Mouse (Mus musculus) regulatory T cell (primary cell): ENCODE results near the gene Strada.

ENCODE experiments used
- in situ Hi-C: fragments of 300-600 bp; cut with MboI, MseI; formaldehyde crosslinking; loops from one replicate; pipeline ENCODE4 v1.15.1; 2025; ENCODE audit warnings: high pct_unique_total_duplicates

The Strada gene

GRCm38 (mm10) chr11:106191716-106192115 is 10.3 kb downstream of the Strada start:
- in situ Hi-C loops, result no loop called here

GRCm38 (mm10) chr11:106187326-106187725 is 14.6 kb downstream of the Strada start:
- in situ Hi-C loops, result loop anchor here (10.0 kb wide), 1 partner anchor 1823 kb away; no protein-coding TSS in a partner anchor

- in situ Hi-C loops, result loop anchor here (10.0 kb wide), 1 partner anchor 1816 kb away; no protein-coding TSS in a partner anchor
Observed at GRCm38 (mm10) chr11:106180449-106180801, 21.5 kb downstream of the Strada start.

- in situ Hi-C loops, result loop anchor here (10.0 kb wide), 2 partner anchors 255 to 1815 kb away; no protein-coding TSS in a partner anchor
Observed at GRCm38 (mm10) chr11:106179711-106180448, 22.1 kb downstream of the Strada start.

- in situ Hi-C loops, result loop anchor here (10.0 kb wide), 1 partner anchor 253 kb away; no protein-coding TSS in a partner anchor
Observed at GRCm38 (mm10) chr11:106178036-106178782, 23.8 kb downstream of the Strada start.

- in situ Hi-C loops, result loop anchor here (10.0 kb wide), 1 partner anchor 252 kb away; no protein-coding TSS in a partner anchor
Observed at GRCm38 (mm10) chr11:106176372-106176771, 25.6 kb downstream of the Strada start.

GRCm38 (mm10) chr11:106175081-106175480 is 26.9 kb downstream of the Strada start:
- in situ Hi-C loops, result loop anchor here (10.0 kb wide), 1 partner anchor 250 kb away; no protein-coding TSS in a partner anchor

- in situ Hi-C loops, result loop anchor here (10.0 kb wide), 1 partner anchor 250 kb away; no protein-coding TSS in a partner anchor
Observed at GRCm38 (mm10) chr11:106174372-106174771, 27.6 kb downstream of the Strada start.

- in situ Hi-C loops, result loop anchor here (10.0 kb wide), 1 partner anchor 248 kb away; no protein-coding TSS in a partner anchor
Observed at GRCm38 (mm10) chr11:106173228-106173627, 28.7 kb downstream of the Strada start.

- in situ Hi-C loops, result loop anchor here (10.0 kb wide), 1 partner anchor 246 kb away; no protein-coding TSS in a partner anchor
Observed at GRCm38 (mm10) chr11:106170807-106171206, 31.2 kb downstream of the Strada start.

- in situ Hi-C loops, result no loop called here
Observed at GRCm38 (mm10) chr11:106167435-106167834, 34.5 kb downstream of the Strada start.

- in situ Hi-C loops, result no loop called here
Observed at GRCm38 (mm10) chr11:106164601-106165180, 37.3 kb downstream of the Strada start.

GRCm38 (mm10) chr11:106163546-106163945 is 38.4 kb downstream of the Strada start:
- in situ Hi-C loops, result no loop called here

GRCm38 (mm10) chr11:106162237-106162636 is 39.7 kb downstream of the Strada start:
- in situ Hi-C loops, result no loop called here

GRCm38 (mm10) chr11:106160841-106161721 is 40.9 kb downstream of the Strada start, which contains the start of the genes Gm10840 and Limd2:
Gene Gm10840 (plus strand): TSS chr11:106160850.
Gene Limd2 (minus strand): TSS chr11:106160860.
- in situ Hi-C loops, result no loop called here

- in situ Hi-C loops, result no loop called here
Observed at GRCm38 (mm10) chr11:106159921-106160840, 41.8 kb downstream of the Strada start.

GRCm38 (mm10) chr11:106159216-106159920 is 42.6 kb downstream of the Strada start:
- in situ Hi-C loops, result no loop called here

- in situ Hi-C loops, result no loop called here
Observed at GRCm38 (mm10) chr11:106158930-106159215, 43.1 kb downstream of the Strada start.
